Mouse (Mus musculus) liver, embryonic 15.5 days (tissue): ENCODE measurements around the gene Cgnl1. TPM values are rescaled to one million over a fixed set of nuclear protein-coding genes. Genes with fewer than 3 reads are reported as not detected.
"Not testable (repeated sequence)": the region's sequence is repeated elsewhere in the genome, so short reads cannot be mapped to it uniquely, and the experiment has no call there.

ENCODE experiments used
- ATAC-seq: fragments of 200-750 bp; cut with Nextera tagmentation; 2 replicates; pipeline ENCODE4 v1.8.0; 2017; ENCODE audit warnings: moderate number of reproducible peaks, mild to moderate bottlenecking, moderate library complexity; ENCODE audit not compliant: insufficient read depth
- H3K27ac ChIP-seq: fragments of 300-500 bp; sonication (generic); replicated peaks from 2 replicates; pipeline ENCODE4 v1.5.1; 2015; ENCODE audit warnings: mild to moderate bottlenecking, inconsistent platforms
- H3K27me3 ChIP-seq: fragments of 300-500 bp; sonication (generic); 2 replicates; pipeline ENCODE4 v1.6.1; 2015; ENCODE audit warnings: mild to moderate bottlenecking, inconsistent platforms
- H3K36me3 ChIP-seq: fragments of 300-500 bp; sonication (generic); replicated peaks from 2 replicates; pipeline ENCODE4 v1.6.1; 2015; ENCODE audit warnings: moderate library complexity, mild to moderate bottlenecking, inconsistent platforms
- H3K4me1 ChIP-seq: fragments of 300-500 bp; sonication (generic); replicated peaks from 2 replicates; pipeline ENCODE4 v1.6.1; 2015; ENCODE audit warnings: inconsistent platforms
- H3K4me2 ChIP-seq: fragments of 300-500 bp; sonication (generic); 2 replicates; pipeline ENCODE4 v1.6.1; 2015; ENCODE audit warnings: moderate library complexity, mild to moderate bottlenecking, inconsistent platforms
- H3K4me3 ChIP-seq: fragments of 300-500 bp; sonication (generic); replicated peaks from 2 replicates; pipeline ENCODE4 v1.5.1; 2015; ENCODE audit warnings: mild to moderate bottlenecking, inconsistent platforms
- H3K9ac ChIP-seq: fragments of 300-500 bp; sonication (generic); 2 replicates; pipeline ENCODE4 v1.6.1; 2015; ENCODE audit warnings: moderate library complexity, mild to moderate bottlenecking, inconsistent platforms
- H3K9me3 ChIP-seq: fragments of 300-500 bp; sonication (generic); replicated peaks from 2 replicates; pipeline ENCODE4 v1.6.1; 2016; ENCODE audit warnings: inconsistent platforms
- WGBS: fragments of 180-500 bp; shearing (Covaris S2); methylation state at CpG from one replicate; pipeline ENCODE4 v1.1.7; 2015; ENCODE audit warnings: mixed read lengths; ENCODE audit not compliant: insufficient replicate concordance; 5-methylcytosine and 5-hydroxymethylcytosine counted together
- polyA plus RNA-seq: library from polyadenylated mRNA; unstranded; fragments of >200 nt; fragmentation: Nextera tagmentation; extraction: Ambion mirVana; gene quantifications from 2 replicates; pipeline ENCODE4 v1.2.1, GENCODE M21; 2015

The Cgnl1 gene
- polyA plus RNA-seq, 1 experiment from 2014 or later = 2.0 TPM

GRCm38 (mm10) chr9:71624793-71625495, 146.5 kb downstream of the Cgnl1 start:
- no peaks in the 10 kb centered on the region for H3K9me3 ChIP-seq
- WGBS = 26% methylated on average over 10 of the region's 10 CpGs
- no peaks in the 10 kb centered on the region for H3K27me3 ChIP-seq
- no peak overlapping the region for H3K9ac ChIP-seq
- no peaks in the 10 kb centered on the region for H3K4me1 ChIP-seq
- ATAC-seq = no peak
- no peak overlapping the region for H3K4me2 ChIP-seq
- no peak overlapping the region for H3K4me3 ChIP-seq
- H3K36me3 ChIP-seq = no peaks in the 10 kb centered on the region
- H3K27ac ChIP-seq = no peak overlapping the region

- Histone ChIP-seq H3K36me3 (no peaks in the 10 kb centered on the region), H3K9me3 (no peaks in the 10 kb centered on the region), H3K4me2 (no peak overlapping the region), H3K27me3 (no peaks in the 10 kb centered on the region), H3K27ac (no peak overlapping the region), H3K4me3 (no peak overlapping the region), H3K9ac (no peak overlapping the region), H3K4me1 (no peaks in the 10 kb centered on the region)
- no peak for ATAC-seq
- WGBS = 19% methylated on average over 4 of the region's 4 CpGs
These were observed 147.4 kb downstream of the Cgnl1 start for GRCm38 (mm10) chr9:71623871-71624569.

DNA sequence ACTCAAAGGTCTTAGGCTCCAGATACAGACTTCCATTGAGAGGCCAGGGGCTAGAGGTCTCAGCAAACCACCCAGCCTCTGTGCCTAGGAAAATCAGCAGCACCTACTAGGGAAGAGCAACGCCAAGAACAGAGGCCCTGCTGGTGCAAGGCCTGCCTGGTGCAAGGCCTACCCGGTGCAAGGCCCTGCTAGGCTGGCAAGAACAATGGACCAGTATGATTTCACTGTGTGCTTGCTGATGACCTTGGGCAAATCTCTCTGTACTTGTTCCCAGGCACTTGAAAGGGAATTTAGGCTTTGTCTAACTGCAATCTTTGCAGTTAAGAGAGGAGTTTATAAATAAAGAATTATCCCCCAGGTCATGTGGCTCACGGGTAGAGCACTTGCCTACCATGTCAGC, 148.8 kb downstream of the Cgnl1 start:
- H3K36me3 ChIP-seq = no peaks in the 10 kb centered on the region
- WGBS = 57% methylated on average over 3 of the region's 3 CpGs
- no peaks in the 10 kb centered on the region for H3K27me3 ChIP-seq
- H3K4me2 ChIP-seq = no peak overlapping the region
- no peaks in the 10 kb centered on the region for H3K9me3 ChIP-seq
- no peak overlapping the region for H3K27ac ChIP-seq
- H3K4me1 ChIP-seq = no peaks in the 10 kb centered on the region
- no peak overlapping the region for H3K9ac ChIP-seq
- no peak overlapping the region for H3K4me3 ChIP-seq
- no peak for ATAC-seq

DNA sequence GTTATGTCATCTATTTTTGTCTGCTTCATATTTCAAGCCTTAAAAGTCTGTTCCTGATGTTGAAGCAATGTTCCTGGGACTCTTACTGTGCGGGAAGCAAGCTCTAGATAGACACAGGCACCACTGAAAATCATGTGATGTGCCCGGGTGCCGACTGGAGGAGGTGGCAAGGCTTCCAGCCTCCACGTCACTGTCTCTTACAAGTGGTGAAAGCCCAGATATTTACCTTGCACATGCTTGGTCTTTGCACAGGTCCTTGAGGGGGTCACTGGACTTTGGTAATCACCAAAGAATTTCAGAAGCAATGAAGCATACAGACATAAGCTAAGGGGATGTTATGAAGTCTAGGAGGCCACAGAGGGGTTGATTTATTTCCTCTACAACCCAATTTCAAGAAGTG, 149.4 kb downstream of the Cgnl1 start:
- Histone ChIP-seq H3K4me1 (no peaks in the 10 kb centered on the region), H3K27ac (no peak overlapping the region), H3K27me3 (no peaks in the 10 kb centered on the region), H3K9me3 (no peaks in the 10 kb centered on the region), H3K9ac (no peak overlapping the region), H3K4me2 (no peak overlapping the region), H3K4me3 (no peak overlapping the region), H3K36me3 (no peaks in the 10 kb centered on the region)
- 54% methylated on average over 4 of the region's 4 CpGs for WGBS
- no peak for ATAC-seq

- not testable (repeated sequence) for H3K9ac ChIP-seq, H3K4me3 ChIP-seq, H3K4me2 ChIP-seq, H3K36me3 ChIP-seq, ATAC-seq, H3K27me3 ChIP-seq, H3K27ac ChIP-seq, H3K4me1 ChIP-seq, H3K9me3 ChIP-seq
- WGBS = 74% methylated on average over 5 of the region's 5 CpGs
These were observed 151.3 kb downstream of the Cgnl1 start for GRCm38 (mm10) chr9:71620116-71620515.

- ATAC-seq = no peak
- H3K9ac ChIP-seq = no peak overlapping the region
- H3K4me2 ChIP-seq = no peak overlapping the region
- H3K36me3 ChIP-seq = no peaks in the 10 kb centered on the region
- H3K27ac ChIP-seq = no peak overlapping the region
- H3K9me3 ChIP-seq = no peaks in the 10 kb centered on the region
- no peak overlapping the region for H3K4me3 ChIP-seq
- 39% methylated on average over 8 of the region's 8 CpGs for WGBS
- no peaks in the 10 kb centered on the region for H3K4me1 ChIP-seq
- no peaks in the 10 kb centered on the region for H3K27me3 ChIP-seq
These were observed 154.0 kb downstream of the Cgnl1 start for GRCm38 (mm10) chr9:71617363-71617762.

DNA sequence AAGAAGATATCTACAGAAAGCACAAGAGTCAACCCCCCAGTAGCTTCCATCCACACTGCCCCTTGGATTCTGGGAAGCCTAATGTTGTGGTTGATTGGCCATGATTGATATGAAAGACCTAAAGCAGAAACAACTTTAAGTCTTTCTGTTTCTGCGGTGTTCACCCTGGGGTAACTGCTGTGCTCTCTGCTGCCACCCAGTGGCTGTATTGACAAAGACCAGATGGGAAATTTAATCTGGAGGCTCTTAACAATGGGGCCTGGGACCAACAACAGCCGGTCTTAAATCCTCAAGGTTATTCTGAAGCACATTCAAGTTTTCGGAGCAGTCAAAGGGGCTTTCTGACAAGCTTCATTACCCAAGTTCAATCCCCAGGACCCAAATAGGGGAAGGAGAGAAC, 155.2 kb downstream of the Cgnl1 start:
- H3K27ac ChIP-seq = no peak overlapping the region
- no peak; the same call in 1 of the 2 replicates for ATAC-seq
- H3K36me3 ChIP-seq = no peaks in the 10 kb centered on the region
- H3K4me3 ChIP-seq = no peak overlapping the region
- no peak overlapping the region for H3K4me2 ChIP-seq
- no peak overlapping the region for H3K9ac ChIP-seq
- no peaks in the 10 kb centered on the region for H3K9me3 ChIP-seq
- H3K4me1 ChIP-seq = no peaks in the 10 kb centered on the region
- H3K27me3 ChIP-seq = no peaks in the 10 kb centered on the region
- WGBS = 11% methylated on average over 3 of the region's 3 CpGs

GRCm38 (mm10) chr9:71614643-71615042, 156.8 kb downstream of the Cgnl1 start:
- no peak for ATAC-seq
- Histone ChIP-seq H3K4me2 (no peak overlapping the region), H3K4me1 (no peaks in the 10 kb centered on the region), H3K9me3 (no peaks in the 10 kb centered on the region), H3K4me3 (no peak overlapping the region), H3K9ac (no peak overlapping the region), H3K36me3 (no peaks in the 10 kb centered on the region), H3K27ac (no peak overlapping the region), H3K27me3 (no peaks in the 10 kb centered on the region; the same call in 1 of the 2 replicates)
- 13% methylated on average over 2 of the region's 2 CpGs for WGBS

DNA sequence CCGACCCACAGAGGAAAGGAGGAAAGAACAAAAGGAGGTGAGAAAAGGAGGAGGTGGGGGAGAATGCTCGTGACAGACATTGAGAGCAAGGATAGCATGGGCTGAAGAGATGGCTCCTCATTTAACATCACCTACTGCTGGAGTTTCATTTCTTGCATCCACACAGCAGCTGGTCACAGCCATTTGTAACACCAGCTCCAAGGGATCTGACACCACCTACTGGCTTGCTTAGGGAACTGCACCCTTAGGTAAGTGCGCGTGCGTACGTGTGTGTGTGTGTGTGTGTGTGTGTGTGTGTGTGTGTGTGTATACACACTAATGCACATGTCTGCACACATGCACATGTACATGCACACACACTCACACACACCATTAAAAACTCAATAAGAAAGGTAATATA, 158.4 kb downstream of the Cgnl1 start:
- no peak overlapping the region for H3K9ac ChIP-seq
- no peak for ATAC-seq
- no peaks in the 10 kb centered on the region for H3K9me3 ChIP-seq
- no peak overlapping the region for H3K27ac ChIP-seq
- no peaks in the 10 kb centered on the region for H3K4me1 ChIP-seq
- 62% methylated on average over 6 of the region's 6 CpGs for WGBS
- H3K27me3 ChIP-seq = peaks cover 12% of the 10 kb centered on the region; the same call in 1 of the 2 replicates
- H3K36me3 ChIP-seq = no peaks in the 10 kb centered on the region
- H3K4me2 ChIP-seq = no peak overlapping the region
- H3K4me3 ChIP-seq = no peak overlapping the region

DNA sequence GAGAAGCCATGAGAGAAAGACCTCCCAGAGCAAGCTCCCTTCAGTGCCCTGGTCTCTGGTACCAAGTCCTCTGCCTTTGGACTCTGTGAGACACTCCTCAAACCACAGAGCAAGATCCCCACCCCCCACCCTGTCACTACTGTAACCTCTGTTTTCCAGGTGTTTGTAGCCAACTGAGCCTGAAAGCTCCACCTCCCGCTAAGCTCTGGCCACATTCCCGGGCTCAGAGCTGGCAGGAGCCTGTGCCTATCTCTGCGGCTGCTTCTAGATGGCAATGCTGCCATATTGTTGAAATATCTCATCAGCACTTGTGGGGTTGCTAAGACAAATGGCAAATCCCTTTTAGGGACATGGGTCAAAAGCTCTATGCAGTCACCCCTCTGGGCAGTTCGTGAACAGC, 159.5 kb downstream of the Cgnl1 start:
- 71% methylated on average over 4 of the region's 4 CpGs for WGBS
- Histone ChIP-seq H3K27ac (no peak overlapping the region), H3K36me3 (no peaks in the 10 kb centered on the region), H3K4me1 (peaks cover 4% of the 10 kb centered on the region; the same call in 1 of the 2 replicates), H3K27me3 (peaks cover 17% of the 10 kb centered on the region), H3K4me3 (no peak overlapping the region), H3K9ac (no peak overlapping the region), H3K4me2 (no peak overlapping the region), H3K9me3 (no peaks in the 10 kb centered on the region)
- no peak for ATAC-seq

GRCm38 (mm10) chr9:71609010-71609409, 162.4 kb downstream of the Cgnl1 start:
- Histone ChIP-seq H3K4me2 (no peak overlapping the region), H3K9ac (no peak overlapping the region), H3K4me1 (peaks cover 20% of the 10 kb centered on the region; the same call in 1 of the 2 replicates), H3K27me3 (peaks cover 20% of the 10 kb centered on the region), H3K36me3 (no peaks in the 10 kb centered on the region), H3K27ac (no peak overlapping the region), H3K4me3 (no peak overlapping the region), H3K9me3 (no peaks in the 10 kb centered on the region)
- WGBS = 60% methylated on average over 6 of the region's 6 CpGs
- ATAC-seq = no peak
